Mouse (Mus musculus): Measurements from ENCODE around the gene Lrriq1.

Gene Lrriq1

DNA sequence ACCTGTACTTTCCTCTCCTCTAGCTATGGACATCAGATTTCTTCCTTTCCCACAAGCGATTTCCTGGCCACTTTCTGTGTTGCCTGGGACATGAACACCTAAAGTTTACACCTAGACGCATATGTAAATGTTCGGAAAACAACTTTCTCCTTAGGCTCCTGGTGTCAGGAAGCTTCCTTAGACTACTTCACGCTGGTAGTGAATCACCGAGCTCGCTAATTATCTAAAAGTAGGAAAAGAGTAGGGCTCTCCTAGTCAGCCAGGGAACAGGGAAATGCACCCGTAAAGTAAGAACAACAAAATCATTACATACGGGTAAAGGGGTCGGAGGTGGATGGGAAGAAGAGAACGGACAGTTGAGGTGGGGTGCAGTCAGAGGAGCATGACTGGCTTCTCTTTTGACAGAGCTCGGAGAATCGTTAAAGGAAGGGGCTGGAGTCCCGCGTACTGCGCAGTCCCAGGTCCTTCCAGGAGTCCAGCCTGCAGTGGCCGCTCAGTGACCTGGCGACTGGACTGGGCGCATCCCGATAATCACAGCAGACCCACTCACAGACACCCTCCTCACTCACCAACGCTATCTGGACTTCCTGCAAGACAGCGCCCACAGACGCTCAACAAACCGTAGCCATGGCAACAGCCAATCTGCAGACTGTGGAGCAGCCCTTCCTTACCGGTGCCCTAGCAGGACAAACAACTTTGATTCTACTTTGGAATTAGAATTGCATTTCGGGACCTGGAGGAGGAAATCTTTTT, at the start of gene Lrriq1:
Gene Lrriq1 (minus strand): TSS at position 616 of the 753 bp plus-strand sequence.
- DNase-seq (ENCODE audit: low read depth, low spot score): no peak

DNA sequence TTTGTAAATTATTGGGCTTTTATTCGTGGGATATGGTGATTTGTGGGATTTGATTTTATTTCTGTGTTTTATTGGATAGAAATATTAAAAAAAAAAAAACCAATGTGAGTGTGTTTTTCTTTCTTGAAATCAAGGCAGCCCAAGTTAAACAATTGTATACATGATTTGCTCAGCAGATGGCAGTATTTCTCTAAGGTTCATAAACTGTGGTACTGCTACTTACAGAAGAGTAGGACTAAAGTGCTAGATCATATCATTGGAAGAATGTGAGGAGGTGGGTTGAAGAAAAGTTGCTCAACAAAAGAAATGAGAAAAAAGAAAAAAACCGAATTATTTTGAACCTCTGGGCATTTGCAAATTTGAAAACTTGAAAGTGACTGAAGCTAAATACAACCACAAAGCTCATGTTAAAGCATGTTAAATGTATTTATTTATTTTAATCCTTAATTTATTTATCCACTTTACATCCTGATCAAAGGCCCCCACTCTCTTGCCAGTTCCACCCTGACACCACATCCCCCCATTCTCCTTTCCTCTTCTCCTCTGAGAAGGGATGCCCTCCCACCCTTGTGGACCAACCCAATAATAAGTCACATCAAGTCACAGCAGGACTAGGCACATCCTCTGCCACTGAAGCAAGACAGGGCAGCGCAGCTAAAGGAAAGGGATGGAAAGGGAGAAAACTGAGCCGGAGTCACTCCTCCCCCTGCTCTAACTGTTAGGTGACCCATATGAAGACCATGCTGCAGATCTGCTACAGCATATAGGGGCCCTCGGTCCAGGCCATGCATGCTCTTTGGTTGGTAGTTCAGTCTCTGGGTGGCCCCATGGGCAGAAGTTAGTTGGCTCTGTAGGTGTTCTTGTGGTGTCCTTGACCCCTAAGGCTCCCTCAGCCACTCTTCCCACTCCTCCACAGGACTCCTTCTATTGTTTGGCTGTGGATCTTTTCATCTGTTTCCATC, 18.0 kb upstream of the Lrriq1 start:
- no peak for DNase-seq (ENCODE audit: low read depth, low spot score)

GRCm38 (mm10) chr10:103236460-103236772, 294 bp upstream of the Lrriq1 start:
- no peak for DNase-seq (ENCODE audit: low read depth, low spot score)

GRCm38 (mm10) chr10:103226646-103227045, 9.5 kb downstream of the Lrriq1 start:
- DNase-seq (ENCODE audit: low read depth, low spot score): no peak

DNA sequence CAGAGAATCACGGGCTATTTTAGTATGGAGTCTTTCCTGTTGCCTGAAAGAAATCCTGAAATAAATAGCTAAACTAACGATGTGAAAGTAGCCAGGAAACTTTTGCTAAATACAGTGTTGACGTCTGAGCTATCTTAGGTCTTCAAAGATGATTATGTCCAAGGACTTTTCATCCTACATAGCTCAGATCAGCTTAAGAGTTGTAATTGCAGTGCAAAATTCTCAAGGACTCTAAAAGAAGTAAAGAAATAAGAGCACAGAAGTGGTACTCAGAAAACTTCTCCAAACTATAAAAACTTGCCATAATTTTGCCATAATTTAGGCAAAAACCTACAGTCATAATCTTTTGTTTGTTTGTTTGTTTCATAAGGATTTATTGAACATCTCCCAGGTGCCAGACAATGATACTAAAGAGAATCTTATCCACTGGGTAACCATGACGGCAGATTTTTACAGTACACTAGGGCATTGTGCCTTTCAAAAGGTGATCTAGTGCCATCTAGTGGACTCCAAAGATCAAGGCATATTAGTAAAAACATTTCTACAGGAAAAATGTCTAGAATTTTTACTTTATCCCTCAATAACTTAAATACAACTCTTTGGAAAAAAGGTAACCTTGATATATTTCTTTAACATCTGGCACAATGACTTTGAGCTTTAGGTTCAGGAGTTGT, 41.3 kb downstream of the Lrriq1 start:
- DNase-seq (ENCODE audit: low read depth, low spot score): no peak

- DNase-seq (ENCODE audit: low read depth, low spot score): no peak
Measured at GRCm38 (mm10) chr10:103145769-103146379, 90.2 kb downstream of the Lrriq1 start.

DNA sequence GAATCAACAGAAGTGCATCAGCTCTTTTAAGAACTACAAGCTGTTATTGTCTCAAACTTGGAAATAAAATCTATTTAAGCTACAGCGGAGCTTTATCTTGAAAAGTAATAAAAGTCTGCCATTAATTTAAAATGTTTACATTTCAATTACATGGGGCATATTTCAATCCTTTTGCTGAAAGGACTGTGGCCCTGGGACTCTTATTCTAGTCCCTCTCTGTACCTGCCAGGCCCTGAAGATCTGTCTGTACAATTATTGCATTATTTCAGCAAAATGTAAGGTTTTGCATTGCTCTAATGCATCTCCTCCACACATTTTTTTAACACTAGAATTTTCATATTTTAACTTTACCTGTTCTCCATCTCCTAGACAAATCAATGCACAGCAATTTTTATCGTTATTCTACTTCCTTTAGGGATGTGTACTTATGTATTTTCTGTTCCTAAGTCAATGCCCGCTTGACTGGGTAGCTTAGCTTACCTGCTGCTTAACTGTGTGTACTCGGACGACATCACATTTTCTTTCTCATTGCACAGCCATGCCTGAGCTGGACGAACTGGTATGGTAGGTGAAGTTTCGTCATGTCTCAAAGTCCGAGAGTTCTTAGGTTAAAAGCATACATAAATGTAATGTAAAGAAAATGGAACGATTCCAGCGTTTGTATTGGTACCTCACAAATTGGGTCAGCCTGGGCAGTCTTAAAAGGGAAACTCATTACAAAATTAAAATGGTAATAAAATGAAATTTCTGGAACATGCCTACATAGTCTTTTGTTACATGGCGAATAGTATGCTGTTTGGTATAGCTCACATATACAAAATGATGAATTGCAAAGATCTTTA, 91.0 kb downstream of the Lrriq1 start:
- no peak for DNase-seq (ENCODE audit: low read depth, low spot score)

DNA sequence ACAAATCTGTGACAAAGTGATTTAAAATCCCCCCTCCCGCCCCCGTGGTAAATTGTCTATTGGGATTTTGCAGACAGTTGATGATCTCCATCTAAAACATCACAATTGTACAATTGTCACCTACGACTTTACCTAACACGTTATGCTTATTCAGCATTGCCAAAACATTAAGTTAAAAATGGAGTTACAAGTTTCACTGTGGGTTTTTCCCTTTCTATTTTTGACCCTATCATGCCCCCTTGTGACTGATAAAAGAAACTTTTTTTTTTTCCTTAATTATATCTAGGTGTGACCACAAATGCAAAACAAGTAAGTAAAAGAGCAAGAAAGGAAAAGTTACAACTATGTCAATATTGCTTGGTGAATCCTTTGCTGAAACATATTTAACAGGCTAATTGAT, 93.6 kb downstream of the Lrriq1 start:
- no peak for DNase-seq (ENCODE audit: low read depth, low spot score)

GRCm38 (mm10) chr10:103141532-103141931, 94.6 kb downstream of the Lrriq1 start:
- no peak for DNase-seq (ENCODE audit: low read depth, low spot score)

GRCm38 (mm10) chr10:103140609-103141008, 95.5 kb downstream of the Lrriq1 start:
- no peak for DNase-seq (ENCODE audit: low read depth, low spot score)

GRCm38 (mm10) chr10:103114629-103115028, 121.5 kb downstream of the Lrriq1 start:
- DNase-seq (ENCODE audit: low read depth, low spot score): no peak

GRCm38 (mm10) chr10:103108090-103108489, 128.0 kb downstream of the Lrriq1 start:
- no peak for DNase-seq (ENCODE audit: low read depth, low spot score)

GRCm38 (mm10) chr10:103086101-103086500, 150.0 kb downstream of the Lrriq1 start:
- DNase-seq (ENCODE audit: low read depth, low spot score): no peak

GRCm38 (mm10) chr10:103049593-103049992, 186.5 kb downstream of the Lrriq1 start:
- DNase-seq (ENCODE audit: low read depth, low spot score): no peak

DNA sequence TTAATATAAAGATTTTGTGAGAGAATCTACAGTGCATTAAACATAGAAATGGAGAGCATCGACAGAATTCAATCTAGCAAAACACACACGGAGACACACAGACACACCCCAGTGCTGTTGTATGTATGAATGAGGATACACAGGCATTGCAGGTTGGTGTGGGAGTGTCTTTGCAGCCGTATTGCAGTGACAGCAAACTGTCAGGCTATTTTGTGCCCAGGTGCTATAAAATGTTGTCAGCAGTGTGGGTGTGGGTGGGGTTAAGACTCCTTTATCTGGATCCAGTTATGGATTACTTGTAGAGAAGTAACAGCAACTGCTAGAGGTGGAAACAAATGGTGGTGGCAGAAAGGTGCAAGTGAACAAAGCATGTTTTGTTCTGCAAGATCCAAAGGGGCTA, 189.5 kb downstream of the Lrriq1 start:
- DNase-seq (ENCODE audit: low read depth, low spot score): no peak

DNA sequence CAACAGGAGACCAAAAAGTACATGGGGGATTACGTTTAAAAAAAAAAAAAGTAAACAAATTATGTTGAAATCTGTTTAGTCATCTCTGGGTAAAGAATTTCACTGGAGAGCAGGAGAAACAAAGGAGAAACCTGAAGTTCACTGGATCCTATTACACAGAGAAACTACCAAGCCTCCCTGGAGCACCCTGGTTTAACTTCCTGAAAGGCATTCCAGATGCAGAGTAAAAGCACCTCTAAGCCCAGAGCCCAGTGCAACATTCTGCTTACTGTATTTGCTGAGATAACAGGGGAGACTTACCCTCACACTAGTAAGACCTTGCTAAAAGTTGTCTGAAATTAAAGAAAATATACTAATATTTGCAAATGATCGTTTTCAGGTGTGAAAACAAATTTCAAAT, 191.1 kb downstream of the Lrriq1 start:
- no peak for DNase-seq (ENCODE audit: low read depth, low spot score)

GRCm38 (mm10) chr10:103035002-103035640, 201.0 kb downstream of the Lrriq1 start:
- no peak for DNase-seq (ENCODE audit: low read depth, low spot score)

DNA sequence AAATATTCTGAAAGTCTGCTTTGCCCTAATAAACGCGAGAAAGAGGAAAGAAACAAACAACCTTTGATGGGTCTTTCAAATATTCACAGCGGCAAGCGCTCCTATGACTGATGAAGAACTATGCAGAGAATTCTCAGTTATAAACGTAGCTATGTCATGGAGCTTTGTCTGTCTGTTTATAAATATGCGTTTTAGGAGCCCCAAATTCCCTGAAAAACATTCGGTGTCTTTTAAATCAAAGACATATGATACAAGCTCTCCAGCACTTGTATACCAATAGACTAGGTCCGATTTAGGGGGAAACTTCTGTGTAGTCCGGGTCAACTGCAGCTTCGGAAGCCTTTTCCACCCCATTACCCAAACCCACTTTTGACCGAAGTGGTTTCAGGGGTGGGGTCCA, 205.2 kb downstream of the Lrriq1 start:
- DNase-seq (ENCODE audit: low read depth, low spot score): no peak

GRCm38 (mm10) chr10:103029730-103030490, 206.2 kb downstream of the Lrriq1 start, which contains the start of gene Alx1:
Alx1 (minus strand) TSS chr10:103030215.
- no peak for DNase-seq (ENCODE audit: low read depth, low spot score)

Measured in CD4-positive helper T cell, adult 2 months (primary cell).